Mouse (Mus musculus) cerebellum, postnatal 36 days (tissue): ENCODE measurements at regions not wholly inside any gene's neighbourhood (a gene's known extent, or its start where the extent isn't known, plus 50 kb on each side); places are given as distances from the start of the nearest gene placed in this dataset.

ENCODE experiments used
- DNase-seq, 2 experiments: peaks; one replicate each; pipeline ENCODE4 v3.0.0; 2021 to 2022; ENCODE audit warnings: mixed read lengths in 2 of 2

DNA sequence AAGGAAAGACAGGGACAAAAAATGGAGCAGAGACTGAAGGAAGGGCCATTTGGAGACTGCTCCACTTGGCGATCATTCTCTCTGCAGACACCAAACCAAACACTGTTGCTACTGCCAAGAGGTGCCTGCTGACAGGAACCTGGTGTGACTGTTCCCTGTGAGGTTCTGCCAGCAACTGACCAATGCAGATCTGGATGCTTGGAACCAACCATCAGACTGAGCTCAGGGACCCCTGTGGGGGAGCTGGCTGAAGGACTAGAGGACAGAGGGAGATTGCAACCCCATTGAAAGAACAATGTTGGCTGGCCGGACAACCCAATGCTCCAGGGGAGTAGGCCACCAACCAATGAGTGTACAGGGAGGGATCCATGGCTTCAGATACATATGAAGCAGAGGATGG lies 139.2 kb upstream of the Cep126 start:
- peak; percentile 37 to 53 for DNase-seq

DNA sequence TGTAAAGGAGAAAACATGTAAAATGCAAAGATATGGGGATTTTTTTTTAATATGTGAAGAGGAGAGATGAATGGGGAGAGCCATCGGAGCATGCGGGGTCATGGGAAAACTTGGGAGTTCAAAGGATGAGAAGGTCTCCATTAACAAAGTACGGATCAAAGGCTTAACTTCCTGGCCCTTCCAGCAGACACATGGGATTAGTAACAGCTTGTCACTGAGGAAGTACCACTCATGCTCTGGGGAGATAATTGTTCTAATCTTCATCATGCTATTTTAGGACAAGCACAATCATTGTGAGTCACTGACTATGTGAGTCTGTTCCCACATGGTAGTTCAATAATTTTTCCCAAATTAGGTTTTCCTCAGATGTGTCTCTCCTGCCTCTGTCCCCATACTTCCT lies 115.4 kb upstream of the Cep126 start:
- no peak for DNase-seq

- no peak for DNase-seq
Observed at GRCm38 (mm10) chr9:8228078-8228477, 94.0 kb upstream of the Cep126 start.

DNA sequence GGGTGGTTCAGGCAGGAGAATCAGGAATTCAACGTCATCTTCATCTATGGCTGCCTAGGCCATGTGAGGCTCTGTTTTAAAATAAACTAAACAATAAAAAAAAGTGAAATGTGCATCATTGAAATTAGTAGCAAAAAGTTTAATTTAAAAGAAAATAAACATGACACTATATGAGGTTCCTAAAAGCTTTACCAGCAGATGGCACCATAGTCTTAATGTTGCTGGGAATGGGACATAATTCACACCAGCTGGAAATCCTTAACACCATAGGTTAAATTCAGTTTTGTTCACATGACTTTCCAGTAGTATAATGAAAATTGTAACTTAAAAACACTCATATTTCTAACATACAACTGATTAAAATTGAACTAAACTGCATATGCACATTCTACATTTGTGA lies 92.3 kb upstream of the Cep126 start:
- DNase-seq: no peak

GRCm38 (mm10) chr9:8208855-8209254 lies 74.8 kb upstream of the Cep126 start:
- DNase-seq: peak in 1 of 2 experiments; percentile 6

DNA sequence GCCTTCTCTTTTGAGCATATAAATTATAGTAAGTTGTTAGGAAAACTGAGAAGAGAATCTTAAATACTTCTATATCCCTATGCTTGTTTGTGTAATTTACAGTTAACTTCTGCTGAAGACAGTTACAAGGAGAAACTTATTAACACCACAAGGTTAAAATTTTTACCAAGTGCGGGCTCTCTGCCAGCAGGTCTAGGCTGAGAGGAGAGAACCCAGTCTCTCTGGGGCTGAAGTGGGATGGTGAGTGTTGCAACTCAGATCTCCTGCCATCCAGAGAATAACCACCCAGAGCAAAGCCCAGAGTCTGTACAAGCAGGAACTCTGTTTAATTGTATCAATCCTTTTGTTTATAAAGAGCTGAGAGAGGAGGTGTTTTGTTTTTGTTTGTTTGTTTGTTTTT lies 51.3 kb upstream of the Cep126 start:
- DNase-seq: no peak
